Mouse (Mus musculus) left cerebral cortex, postnatal 25 days (tissue): ENCODE measurements around the gene Prkce. TPM values are rescaled to one million over a fixed set of nuclear protein-coding genes. Genes with fewer than 3 reads are reported as not detected.

Experiments
- DNase-seq, 2 experiments: peaks; one replicate each; pipeline ENCODE4 v3.0.0; 2022; ENCODE audit warnings: low spot score in 2 of 2, mixed read lengths in 1 of 2
- intact Hi-C: fragments of 180-260 bp; cut with DNase I; formaldehyde crosslinking; loops from one replicate; pipeline ENCODE4 v1.15.1; 2025
- total RNA-seq, 2 experiments: library from RNA; stranded (reverse); gene quantifications; 2 replicates each; pipeline ENCODE4 v1.2.3; 2021

Prkce gene
- total RNA-seq, 2 experiments from 2014 or later: 269 to 275 TPM

GRCm38 (mm10) chr17:86169092-86169491 lies 1.5 kb downstream of the Prkce start:
- intact Hi-C loops: loop anchor here (1.0 to 5.0 kb wide), 4 partner anchors 45 to 178 kb away; no protein-coding TSS in a partner anchor
- peak in 1 of 2 experiments; percentile 75 for DNase-seq

DNA sequence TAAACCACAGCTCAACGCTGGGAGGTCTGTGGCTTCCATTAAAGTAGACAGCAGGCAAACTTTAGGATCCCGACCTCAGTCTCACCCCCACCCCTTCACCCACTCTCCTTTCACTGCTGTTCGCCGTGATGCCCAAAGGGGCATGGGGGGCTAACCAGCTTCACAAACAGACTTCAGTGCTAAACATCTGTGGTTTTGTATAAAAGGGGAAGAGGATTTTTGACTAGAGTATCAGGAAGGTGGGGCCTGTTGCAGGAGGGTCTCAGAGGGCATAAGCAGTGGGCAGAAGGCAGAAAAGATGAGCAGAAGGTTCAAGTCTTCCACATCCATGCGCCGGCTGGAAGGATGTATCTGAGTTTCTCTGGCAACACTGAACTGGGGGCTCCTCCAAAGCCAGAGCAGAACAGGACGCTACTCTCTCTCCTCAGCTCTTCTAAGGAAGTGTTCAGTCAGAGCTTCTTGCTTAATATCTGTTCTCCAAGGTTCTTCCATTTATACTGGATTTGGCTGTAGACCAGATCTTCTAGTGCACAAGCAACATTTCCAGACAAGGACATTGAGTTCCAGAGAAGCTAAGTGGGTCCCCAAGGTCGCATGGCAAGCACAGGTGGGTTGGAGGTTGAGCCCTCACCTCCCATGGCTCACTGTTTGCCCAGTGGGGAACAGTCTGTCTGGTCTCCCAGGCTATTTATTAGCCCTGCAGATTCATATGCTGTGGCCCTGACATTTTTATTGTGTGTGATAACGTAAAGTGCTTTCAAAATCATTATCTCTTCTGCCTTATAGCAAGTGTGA lies 2.8 kb downstream of the Prkce start:
- intact Hi-C loops: no loop called here
- DNase-seq: no peak

DNA sequence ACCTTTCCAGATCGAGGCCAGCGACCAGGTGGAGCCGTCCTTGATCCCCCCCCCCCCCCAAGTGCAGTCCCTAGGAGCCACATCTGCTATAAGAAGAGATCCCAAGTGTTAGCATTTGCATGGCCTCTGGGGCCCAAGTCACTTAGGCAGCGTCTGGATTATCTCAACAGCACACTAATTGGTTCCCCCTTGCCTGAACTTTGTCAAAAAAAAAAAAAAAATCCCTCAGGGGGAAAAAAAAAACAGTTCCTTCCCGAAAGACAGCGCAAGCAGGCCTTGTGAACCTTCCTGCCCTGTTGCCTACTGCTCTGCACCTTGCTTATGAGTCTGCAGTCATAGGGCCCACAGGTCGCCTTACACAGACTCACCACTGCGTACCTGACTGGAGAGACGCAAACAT lies 7.9 kb downstream of the Prkce start:
- no peak for DNase-seq
- intact Hi-C loops: no loop called here

DNA sequence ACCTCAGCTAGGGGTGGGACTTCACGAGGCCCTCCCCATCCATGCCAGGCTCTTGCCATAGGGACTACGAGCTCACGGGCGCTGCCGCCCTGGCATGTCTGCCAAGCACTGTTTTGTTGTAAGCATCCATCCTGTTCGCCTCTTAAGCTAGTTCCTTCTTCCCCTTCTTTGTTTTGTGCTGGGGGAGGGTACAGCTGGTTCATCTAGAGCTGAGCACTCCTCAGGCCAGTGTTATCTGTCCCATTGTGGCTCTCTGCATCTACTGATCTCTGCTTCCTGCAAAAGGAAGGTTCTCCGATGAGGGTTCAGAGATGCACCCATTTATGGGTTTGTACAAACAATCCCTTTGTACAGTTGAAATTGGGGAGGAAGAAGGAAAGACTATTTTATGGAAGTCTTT lies 9.1 kb downstream of the Prkce start:
- no peak for DNase-seq
- intact Hi-C loops: no loop called here

DNA sequence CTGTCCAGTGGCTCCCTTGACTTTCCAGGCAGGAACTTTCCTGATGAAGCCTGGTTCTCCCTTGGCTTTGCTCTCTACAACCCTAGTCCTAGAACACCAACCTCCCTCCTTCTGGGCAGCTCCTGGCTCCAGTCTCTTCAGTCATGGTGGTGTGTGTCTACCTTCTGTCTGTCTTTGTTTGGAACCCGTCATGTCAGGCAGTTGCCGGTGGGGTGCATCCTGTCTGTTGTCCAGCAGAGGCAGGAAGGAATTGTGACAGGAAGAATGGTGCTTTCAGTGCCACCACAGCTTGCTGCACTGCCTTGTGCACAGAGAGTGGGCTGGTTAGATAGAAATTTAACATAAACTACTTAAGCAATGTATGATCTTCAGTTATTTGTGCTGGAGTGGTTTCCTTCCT lies 16.2 kb downstream of the Prkce start:
- no peak for DNase-seq
- intact Hi-C loops: no loop called here

DNA sequence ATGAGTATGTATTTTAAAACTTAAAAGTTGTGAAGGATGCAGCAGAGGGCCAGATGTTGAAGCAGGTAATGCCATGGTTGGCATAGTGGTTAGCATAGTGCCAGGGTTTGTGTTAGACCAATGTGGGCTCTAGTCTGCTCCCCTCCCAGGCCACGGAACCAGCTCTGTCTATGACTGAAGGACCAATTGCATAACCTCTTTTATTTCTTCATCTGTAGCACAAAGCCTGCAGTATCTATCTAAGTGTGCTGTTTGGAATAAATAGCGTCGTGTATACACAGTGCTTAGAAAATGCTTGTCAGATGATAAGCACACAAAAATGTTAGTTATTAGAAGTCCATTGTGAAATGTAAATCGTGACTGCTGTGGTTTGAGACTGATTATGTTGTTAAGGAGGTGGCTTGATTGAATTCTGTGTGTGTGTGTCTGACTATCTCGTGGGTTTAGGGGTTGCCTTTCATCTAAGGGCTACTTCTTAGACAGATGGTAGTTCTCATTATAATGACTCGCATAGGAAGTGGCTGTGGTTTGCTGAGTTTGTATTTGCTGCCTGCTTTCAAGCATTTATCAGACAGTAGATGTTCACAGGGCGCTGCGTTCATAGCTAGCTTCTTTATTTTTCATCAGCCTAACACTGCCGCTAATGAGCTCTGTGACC lies 17.1 kb downstream of the Prkce start:
- intact Hi-C loops: no loop called here
- DNase-seq: no peak

DNA sequence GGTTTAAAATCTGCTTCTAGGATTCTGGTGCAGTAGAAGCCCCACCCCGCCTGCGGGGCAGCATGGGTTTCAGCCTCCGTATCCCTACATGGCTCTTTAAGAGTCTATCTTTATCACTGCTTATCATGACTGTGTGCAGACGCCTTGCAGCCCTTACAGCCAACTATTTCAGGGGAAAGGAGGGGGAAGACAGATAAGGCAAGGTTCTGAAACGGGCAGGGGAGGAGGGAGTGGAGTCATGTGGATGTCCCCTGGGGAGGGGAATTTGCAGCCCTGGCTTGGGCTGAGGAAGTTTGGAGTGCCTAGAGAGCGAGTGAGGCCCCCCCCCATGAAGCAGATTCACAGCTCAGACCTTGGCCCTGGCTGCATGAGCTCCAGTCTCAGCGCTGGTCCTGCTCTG lies 18.0 kb downstream of the Prkce start:
- peak in 1 of 2 experiments; percentile 77 for DNase-seq
- intact Hi-C loops: no loop called here

DNA sequence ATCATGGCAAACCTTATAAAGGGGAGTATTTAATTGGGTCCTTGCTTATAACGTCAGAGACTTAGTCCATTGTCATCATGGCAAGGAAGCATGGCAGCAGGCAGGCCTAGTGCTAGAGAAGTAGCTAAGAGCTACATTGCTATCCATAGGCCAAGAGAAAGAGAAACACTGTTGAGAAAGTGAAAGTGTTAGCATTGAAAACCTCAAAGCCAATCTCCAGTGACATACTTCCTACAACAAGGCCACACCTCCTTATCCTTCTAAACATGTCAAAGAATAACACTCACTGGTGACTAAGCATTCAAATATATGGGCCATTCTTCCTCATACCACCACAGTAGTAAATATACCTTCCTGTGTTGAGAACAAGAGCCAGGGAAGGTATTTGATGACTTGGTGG lies 20.2 kb downstream of the Prkce start:
- intact Hi-C loops: no loop called here

GRCm38 (mm10) chr17:86193979-86194378 lies 26.4 kb downstream of the Prkce start:
- intact Hi-C loops: no loop called here

More for the DNA sequence above, 20.2 kb downstream of the Prkce start:
- DNase-seq: no peak

GRCm38 (mm10) chr17:86194921-86195320 lies 27.3 kb downstream of the Prkce start:
- no peak for DNase-seq
- intact Hi-C loops: no loop called here

More at GRCm38 (mm10) chr17:86193979-86194378, 26.4 kb downstream of the Prkce start:
- no peak for DNase-seq

- no peak for DNase-seq
- intact Hi-C loops: no loop called here
Measured at GRCm38 (mm10) chr17:86198496-86199465, 31.2 kb downstream of the Prkce start.

GRCm38 (mm10) chr17:86201981-86202380 lies 34.4 kb downstream of the Prkce start:
- DNase-seq: no peak
- intact Hi-C loops: no loop called here

- intact Hi-C loops: no loop called here
- DNase-seq: no peak
Measured at GRCm38 (mm10) chr17:86202972-86203371, 35.4 kb downstream of the Prkce start.

GRCm38 (mm10) chr17:86203531-86204450 lies 36.2 kb downstream of the Prkce start:
- intact Hi-C loops: no loop called here

DNA sequence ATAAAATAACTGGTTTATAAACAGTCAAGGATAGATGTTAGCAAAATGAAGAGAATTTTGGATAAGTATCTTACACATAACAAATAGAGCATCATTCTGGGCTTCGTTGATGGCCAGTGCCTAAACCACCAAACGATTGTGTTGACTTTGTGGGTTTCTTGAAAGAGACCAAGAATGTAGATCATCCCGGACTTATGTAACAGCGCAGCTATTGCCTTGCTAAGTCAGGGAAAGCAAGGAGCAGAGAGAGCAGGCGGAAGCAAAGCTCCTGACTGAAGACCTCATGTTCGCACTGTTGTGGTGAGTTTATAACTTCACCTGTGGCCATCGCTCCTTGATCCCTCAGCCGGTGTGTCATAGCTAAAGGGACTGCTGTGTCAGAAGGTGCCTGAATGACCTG lies 38.7 kb downstream of the Prkce start:
- intact Hi-C loops: no loop called here
- DNase-seq: no peak

More at GRCm38 (mm10) chr17:86203531-86204450, 36.2 kb downstream of the Prkce start:
- DNase-seq: no peak

- intact Hi-C loops: no loop called here
- DNase-seq: no peak
Measured at GRCm38 (mm10) chr17:86208057-86208820, 40.7 kb downstream of the Prkce start.

GRCm38 (mm10) chr17:86208821-86209186 lies 41.2 kb downstream of the Prkce start:
- DNase-seq: no peak
- intact Hi-C loops: no loop called here

GRCm38 (mm10) chr17:86209680-86210251 lies 42.2 kb downstream of the Prkce start:
- no peak for DNase-seq
- intact Hi-C loops: no loop called here
